Mouse (Mus musculus): ENCODE measurements around the gene Apom. TPM values are rescaled to one million over a fixed set of nuclear protein-coding genes. Genes with fewer than 3 reads are reported as not detected.
A peak's percentile ranks its signal among the peaks of the same experiment; 100 is the strongest.

Gene Apom
- polyA plus RNA-seq, 1 experiment from 2014 or later = 0.56 TPM

DNA sequence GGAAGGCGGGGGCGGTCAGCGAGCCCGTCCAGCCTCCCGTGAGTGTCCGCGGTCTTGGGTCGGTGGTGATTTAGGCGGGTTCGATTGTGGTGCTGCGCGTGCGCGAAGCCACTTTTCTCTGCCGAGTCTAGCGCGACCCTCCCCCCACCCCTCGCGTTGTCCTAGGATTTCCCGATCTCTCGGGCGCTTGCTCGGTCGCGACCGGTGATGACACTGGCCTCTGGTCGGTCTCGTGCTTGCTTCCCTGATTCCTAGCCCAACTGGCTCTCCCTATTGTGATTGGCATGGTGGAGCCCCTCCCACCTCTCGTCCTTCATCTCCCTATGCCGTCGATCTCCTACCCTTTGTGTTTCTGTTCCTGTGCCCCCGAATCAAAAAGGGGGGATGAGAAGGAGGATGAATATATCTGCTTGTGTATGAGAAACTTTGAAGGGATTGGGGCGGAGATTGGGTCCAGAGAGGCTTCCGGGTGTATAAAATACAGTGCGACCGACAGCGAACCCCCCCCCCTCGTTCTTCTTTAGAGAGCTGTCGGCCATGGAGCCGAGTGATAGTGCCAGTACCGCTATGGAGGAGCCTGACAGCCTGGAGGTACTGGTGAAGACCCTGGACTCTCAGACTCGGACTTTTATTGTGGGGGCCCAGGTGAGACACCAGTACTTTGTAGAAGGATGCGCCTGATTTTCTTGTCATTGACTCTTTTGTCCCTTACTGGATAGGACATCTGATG, 3.9 kb upstream of the Apom start:
- Histone ChIP-seq H3K4me2 (ENCODE audit: low read length) (peak overlapping the region; percentile 82), H3K9me3 (ENCODE audit: control insufficient read depth, low read length) (no peaks in the 10 kb centered on the region), H3K27me3 (replicated peaks; ENCODE audit: control insufficient read depth, insufficient read depth, low read length) (no peaks in the 10 kb centered on the region), H3K4me1 (replicated peaks; ENCODE audit: control insufficient read depth, insufficient read depth, low read length) (peaks cover 27% of the 10 kb centered on the region), H3K36me3 (ENCODE audit: control insufficient read depth, insufficient read depth) (peaks cover 17% of the 10 kb centered on the region), H3K4me3 (replicated peaks; ENCODE audit: low read length) (peak overlapping the region; percentile 92), H3K27ac (ENCODE audit: low read length) (peak overlapping the region; percentile 97), H3K9ac (replicated peaks; ENCODE audit: low read depth, low read length) (peak overlapping the region; percentile 82)
- WGBS = under 1% methylated on average over 43 of the region's 43 CpGs
- ATAC-seq = peak; percentile 61

GRCm38 (mm10) chr17:35134801-35135590, 3.1 kb upstream of the Apom start, which contains the start of gene Bag6:
TSS of gene Bag6 (plus strand) at chr17:35135178.
- H3K9me3 ChIP-seq (ENCODE audit: control insufficient read depth, low read length) = no peaks in the 10 kb centered on the region
- WGBS = under 1% methylated on average over 66 of the region's 66 CpGs
- H3K4me2 ChIP-seq (ENCODE audit: low read length) = peak within 1 kb of the TSS; percentile 82
- H3K9ac ChIP-seq (replicated peaks; ENCODE audit: low read depth, low read length) = peak within 1 kb of the TSS; percentile 82
- peak within 1 kb of the TSS; percentile 92 for H3K4me3 ChIP-seq (replicated peaks; ENCODE audit: low read length)
- peak; percentile 94 for ATAC-seq
- peak within 1 kb of the TSS; percentile 97 for H3K27ac ChIP-seq (ENCODE audit: low read length)
- no peaks in the 10 kb centered on the region for H3K27me3 ChIP-seq (replicated peaks; ENCODE audit: control insufficient read depth, insufficient read depth, low read length)
- peaks cover 10% of the 10 kb centered on the region for H3K36me3 ChIP-seq (ENCODE audit: control insufficient read depth, insufficient read depth)
- H3K4me1 ChIP-seq (replicated peaks; ENCODE audit: control insufficient read depth, insufficient read depth, low read length) = peaks cover 27% of the 10 kb centered on the region

- Histone ChIP-seq H3K36me3 (ENCODE audit: control insufficient read depth, insufficient read depth) (no peaks in the 10 kb centered on the region; the same call in 1 of the 2 replicates), H3K9me3 (ENCODE audit: control insufficient read depth, low read length) (no peaks in the 10 kb centered on the region), H3K9ac (replicated peaks; ENCODE audit: low read depth, low read length) (no peak overlapping the region), H3K4me3 (replicated peaks; ENCODE audit: low read length) (no peak overlapping the region), H3K4me2 (ENCODE audit: low read length) (no peak overlapping the region), H3K27me3 (replicated peaks; ENCODE audit: control insufficient read depth, insufficient read depth, low read length) (no peaks in the 10 kb centered on the region), H3K4me1 (replicated peaks; ENCODE audit: control insufficient read depth, insufficient read depth, low read length) (peaks cover 23% of the 10 kb centered on the region), H3K27ac (ENCODE audit: low read length) (no peak overlapping the region)
- ATAC-seq = no peak
- WGBS = 94% methylated on average over 7 of the region's 7 CpGs
Measured at GRCm38 (mm10) chr17:35133517-35133916, 1.7 kb upstream of the Apom start.

GRCm38 (mm10) chr17:35132174-35132560, 317 bp upstream of the Apom start:
- 80% methylated on average over 3 of the region's 3 CpGs for WGBS
- Histone ChIP-seq H3K4me1 (replicated peaks; ENCODE audit: control insufficient read depth, insufficient read depth, low read length) (peaks cover 16% of the 10 kb centered on the region), H3K27ac (ENCODE audit: low read length) (no peak overlapping the region), H3K4me3 (replicated peaks; ENCODE audit: low read length) (no peak overlapping the region), H3K9me3 (ENCODE audit: control insufficient read depth, low read length) (no peaks in the 10 kb centered on the region), H3K9ac (replicated peaks; ENCODE audit: low read depth, low read length) (no peak overlapping the region), H3K4me2 (ENCODE audit: low read length) (no peak overlapping the region), H3K36me3 (ENCODE audit: control insufficient read depth, insufficient read depth) (no peaks in the 10 kb centered on the region), H3K27me3 (replicated peaks; ENCODE audit: control insufficient read depth, insufficient read depth, low read length) (no peaks in the 10 kb centered on the region)
- ATAC-seq = no peak

- ATAC-seq = no peak
- Histone ChIP-seq H3K27ac (ENCODE audit: low read length) (no peak overlapping the region), H3K4me3 (replicated peaks; ENCODE audit: low read length) (no peak overlapping the region), H3K36me3 (ENCODE audit: control insufficient read depth, insufficient read depth) (no peaks in the 10 kb centered on the region), H3K9me3 (ENCODE audit: control insufficient read depth, low read length) (no peaks in the 10 kb centered on the region), H3K4me2 (ENCODE audit: low read length) (no peak overlapping the region), H3K27me3 (replicated peaks; ENCODE audit: control insufficient read depth, insufficient read depth, low read length) (no peaks in the 10 kb centered on the region), H3K4me1 (replicated peaks; ENCODE audit: control insufficient read depth, insufficient read depth, low read length) (peaks cover 16% of the 10 kb centered on the region), H3K9ac (replicated peaks; ENCODE audit: low read depth, low read length) (no peak overlapping the region)
- 92% methylated on average over 8 of the region's 8 CpGs for WGBS
Measured at GRCm38 (mm10) chr17:35131038-35131437, 812 bp downstream of the Apom start.

DNA sequence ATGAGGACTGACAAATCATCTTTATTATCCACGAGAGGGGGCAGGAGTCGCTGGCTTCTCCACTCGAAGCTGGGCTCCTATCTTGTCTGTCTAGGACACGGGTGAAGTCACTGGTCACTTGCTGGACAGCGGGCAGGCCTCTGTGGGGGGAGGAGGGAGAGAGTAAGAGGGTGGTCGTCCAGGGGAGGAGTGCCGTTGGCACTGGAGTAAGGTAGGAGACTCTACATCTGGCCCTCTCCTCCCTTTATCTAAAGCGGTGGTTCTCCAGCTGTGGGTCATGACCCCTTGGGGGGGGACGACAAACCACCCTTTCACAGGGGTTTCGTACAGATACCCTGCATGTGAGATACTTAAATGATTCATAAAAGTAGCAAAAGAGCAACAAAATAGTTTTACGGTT, 2.9 kb downstream of the Apom start:
- H3K36me3 ChIP-seq (ENCODE audit: control insufficient read depth, insufficient read depth) = peaks cover under 1% of the 10 kb centered on the region; the same call in 1 of the 2 replicates
- H3K27me3 ChIP-seq (replicated peaks; ENCODE audit: control insufficient read depth, insufficient read depth, low read length) = no peaks in the 10 kb centered on the region
- H3K9me3 ChIP-seq (ENCODE audit: control insufficient read depth, low read length) = no peaks in the 10 kb centered on the region
- no peak overlapping the region for H3K9ac ChIP-seq (replicated peaks; ENCODE audit: low read depth, low read length)
- H3K4me3 ChIP-seq (replicated peaks; ENCODE audit: low read length) = no peak overlapping the region
- WGBS = 82% methylated on average over 11 of the region's 11 CpGs
- peaks cover 24% of the 10 kb centered on the region for H3K4me1 ChIP-seq (replicated peaks; ENCODE audit: control insufficient read depth, insufficient read depth, low read length)
- H3K4me2 ChIP-seq (ENCODE audit: low read length) = no peak overlapping the region
- H3K27ac ChIP-seq (ENCODE audit: low read length) = no peak overlapping the region
- no peak for ATAC-seq

GRCm38 (mm10) chr17:35127017-35127416, 4.8 kb downstream of the Apom start:
- Histone ChIP-seq H3K4me2 (ENCODE audit: low read length) (peak overlapping the region; percentile 75), H3K4me1 (replicated peaks; ENCODE audit: control insufficient read depth, insufficient read depth, low read length) (peaks cover 30% of the 10 kb centered on the region), H3K9me3 (ENCODE audit: control insufficient read depth, low read length) (no peaks in the 10 kb centered on the region), H3K27me3 (replicated peaks; ENCODE audit: control insufficient read depth, insufficient read depth, low read length) (no peaks in the 10 kb centered on the region), H3K36me3 (ENCODE audit: control insufficient read depth, insufficient read depth) (peaks cover 5% of the 10 kb centered on the region; the same call in 1 of the 2 replicates), H3K9ac (replicated peaks; ENCODE audit: low read depth, low read length) (0 out of 2 replicates have a peak overlapping the region, but pooled peaks have one; percentile 83), H3K27ac (ENCODE audit: low read length) (no peak overlapping the region), H3K4me3 (replicated peaks; ENCODE audit: low read length) (peak overlapping the region; percentile 73)
- ATAC-seq = no peak
- 78% methylated on average over 13 of the region's 13 CpGs for WGBS

GRCm38 (mm10) chr17:35126206-35126611, 5.6 kb downstream of the Apom start, which contains the start of gene D17H6S53E:
TSS of gene D17H6S53E (plus strand) at chr17:35126373.
- peak within 1 kb of the TSS; percentile 67 for H3K27ac ChIP-seq (ENCODE audit: low read length)
- H3K4me1 ChIP-seq (replicated peaks; ENCODE audit: control insufficient read depth, insufficient read depth, low read length) = peaks cover 30% of the 10 kb centered on the region
- H3K9ac ChIP-seq (replicated peaks; ENCODE audit: low read depth, low read length) = peak within 1 kb of the TSS; percentile 83
- H3K36me3 ChIP-seq (ENCODE audit: control insufficient read depth, insufficient read depth) = peaks cover 5% of the 10 kb centered on the region; the same call in 1 of the 2 replicates
- WGBS = under 1% methylated on average over 36 of the region's 36 CpGs
- peak; percentile 32 for ATAC-seq
- no peaks in the 10 kb centered on the region for H3K9me3 ChIP-seq (ENCODE audit: control insufficient read depth, low read length)
- no peaks in the 10 kb centered on the region for H3K27me3 ChIP-seq (replicated peaks; ENCODE audit: control insufficient read depth, insufficient read depth, low read length)
- H3K4me2 ChIP-seq (ENCODE audit: low read length) = peak within 1 kb of the TSS; percentile 75
- H3K4me3 ChIP-seq (replicated peaks; ENCODE audit: low read length) = peak within 1 kb of the TSS; percentile 73

- Histone ChIP-seq H3K9me3 (ENCODE audit: control insufficient read depth, low read length) (no peaks in the 10 kb centered on the region), H3K4me3 (replicated peaks; ENCODE audit: low read length) (peak overlapping the region; percentile 73), H3K4me1 (replicated peaks; ENCODE audit: control insufficient read depth, insufficient read depth, low read length) (peaks cover 31% of the 10 kb centered on the region), H3K9ac (replicated peaks; ENCODE audit: low read depth, low read length) (peak overlapping the region; percentile 83), H3K27me3 (replicated peaks; ENCODE audit: control insufficient read depth, insufficient read depth, low read length) (no peaks in the 10 kb centered on the region), H3K4me2 (ENCODE audit: low read length) (peak overlapping the region; percentile 75), H3K27ac (ENCODE audit: low read length) (no peak overlapping the region), H3K36me3 (ENCODE audit: control insufficient read depth, insufficient read depth) (peaks cover 5% of the 10 kb centered on the region; the same call in 1 of the 2 replicates)
- ATAC-seq = no peak
- 36% methylated on average over 6 of the region's 6 CpGs for WGBS
Measured at GRCm38 (mm10) chr17:35125578-35125977, 6.3 kb downstream of the Apom start.
